Mouse (Mus musculus) neural tube, embryonic 14.5 days (tissue): ENCODE measurements around the gene Fbxl15. TPM values are rescaled to one million over a fixed set of nuclear protein-coding genes. Genes with fewer than 3 reads are reported as not detected.

ENCODE experiments used
- ATAC-seq: fragments of 200-750 bp; cut with Nextera tagmentation; 2 replicates; pipeline ENCODE4 v1.8.0; 2017; ENCODE audit warnings: low read depth, mild to moderate bottlenecking, moderate TSS enrichment, moderate library complexity
- H3K27ac ChIP-seq: fragments of 300-500 bp; sonication (generic); 2 replicates; pipeline ENCODE4 v1.5.1; 2014; ENCODE audit warnings: low read depth, mild to moderate bottlenecking, control low read depth, low read length, moderate library complexity, mixed read lengths
- H3K27me3 ChIP-seq: fragments of 300-500 bp; sonication (generic); 2 replicates; pipeline ENCODE4 v1.6.1; 2014; ENCODE audit warnings: low read length; ENCODE audit not compliant: control insufficient read depth, insufficient read depth
- H3K36me3 ChIP-seq: fragments of 300-500 bp; sonication (generic); 2 replicates; pipeline ENCODE4 v1.6.1; 2014; ENCODE audit warnings: low read length, mixed read lengths; ENCODE audit not compliant: control insufficient read depth, insufficient read depth
- H3K4me1 ChIP-seq: fragments of 300-500 bp; sonication (generic); 2 replicates; pipeline ENCODE4 v1.6.1; 2014; ENCODE audit warnings: low read length; ENCODE audit not compliant: control insufficient read depth, insufficient read depth
- H3K4me2 ChIP-seq: fragments of 300-500 bp; sonication (generic); 2 replicates; pipeline ENCODE4 v1.6.1; 2014; ENCODE audit warnings: mild to moderate bottlenecking, low read depth, low read length, control low read depth
- H3K4me3 ChIP-seq: fragments of 300-500 bp; sonication (generic); 2 replicates; pipeline ENCODE4 v1.5.1; 2014; ENCODE audit warnings: low read depth, low read length, control low read depth, mixed read lengths
- H3K9ac ChIP-seq: fragments of 300-500 bp; sonication (generic); replicated peaks from 2 replicates; pipeline ENCODE4 v1.6.1; 2014; ENCODE audit warnings: low read depth, mild to moderate bottlenecking, control low read depth, low read length, mixed read lengths
- H3K9me3 ChIP-seq: fragments of 300-500 bp; sonication (generic); 2 replicates; pipeline ENCODE4 v1.6.1; 2016; ENCODE audit warnings: low read length; ENCODE audit not compliant: control insufficient read depth
- WGBS: fragments of 180-500 bp; shearing (Covaris S2); extraction: QIAGEN DNeasy Blood & Tissue Kit; methylation state at CpG from one replicate; pipeline ENCODE4 v1.1.7; 2014; 5-methylcytosine and 5-hydroxymethylcytosine counted together
- polyA plus RNA-seq: library from polyadenylated mRNA; unstranded; fragments of >200 nt; fragmentation: Nextera tagmentation; extraction: Ambion mirVana; gene quantifications from 2 replicates; pipeline ENCODE4 v1.2.1, GENCODE M21; 2014

The Fbxl15 gene
- polyA plus RNA-seq, 1 experiment from 2014 or later = 53.1 TPM

- Histone ChIP-seq H3K4me1 (no peaks in the 10 kb centered on the region), H3K4me3 (no peak overlapping the region), H3K36me3 (no peaks in the 10 kb centered on the region), H3K4me2 (no peak overlapping the region), H3K9me3 (no peaks in the 10 kb centered on the region), H3K27me3 (no peaks in the 10 kb centered on the region), H3K27ac (no peak overlapping the region), H3K9ac (no peak overlapping the region)
- ATAC-seq = no peak
- 73% methylated on average over 4 of the region's 4 CpGs for WGBS
Observed at GRCm38 (mm10) chr19:46296938-46297337, 31.0 kb upstream of the Fbxl15 start.

- Histone ChIP-seq H3K9ac (no peak overlapping the region), H3K4me1 (peaks cover 13% of the 10 kb centered on the region), H3K27ac (no peak overlapping the region), H3K4me2 (no peak overlapping the region), H3K9me3 (no peaks in the 10 kb centered on the region), H3K36me3 (no peaks in the 10 kb centered on the region), H3K4me3 (no peak overlapping the region), H3K27me3 (peaks cover 4% of the 10 kb centered on the region; the same call in 1 of the 2 replicates)
- 38% methylated on average over 8 of the region's 8 CpGs for WGBS
- no peak for ATAC-seq
Observed at GRCm38 (mm10) chr19:46300294-46301045, 27.5 kb upstream of the Fbxl15 start.

- no peaks in the 10 kb centered on the region for H3K9me3 ChIP-seq
- WGBS = 85% methylated on average over 4 of the region's 4 CpGs
- no peak for ATAC-seq
- peaks cover 13% of the 10 kb centered on the region for H3K4me1 ChIP-seq
- H3K36me3 ChIP-seq = no peaks in the 10 kb centered on the region
- H3K4me2 ChIP-seq = no peak overlapping the region
- no peak overlapping the region for H3K27ac ChIP-seq
- peaks cover 4% of the 10 kb centered on the region; the same call in 1 of the 2 replicates for H3K27me3 ChIP-seq
- H3K4me3 ChIP-seq = no peak overlapping the region
- no peak overlapping the region for H3K9ac ChIP-seq
Observed at GRCm38 (mm10) chr19:46302551-46302950, 25.4 kb upstream of the Fbxl15 start.

GRCm38 (mm10) chr19:46303251-46304215 lies 24.5 kb upstream of the Fbxl15 start:
- Histone ChIP-seq H3K4me1 (peaks cover 13% of the 10 kb centered on the region), H3K4me2 (peak overlapping the region; percentile 88), H3K4me3 (peak overlapping the region; percentile 40), H3K27me3 (peaks cover 7% of the 10 kb centered on the region), H3K27ac (no peak overlapping the region), H3K9me3 (no peaks in the 10 kb centered on the region), H3K36me3 (no peaks in the 10 kb centered on the region), H3K9ac (no peak overlapping the region; the same call in 1 of the 2 replicates)
- WGBS = 51% methylated on average over 18 of the region's 18 CpGs
- ATAC-seq = no peak

- Histone ChIP-seq H3K4me2 (peak within 1 kb of the TSS; percentile 88), H3K36me3 (no peaks in the 10 kb centered on the region), H3K4me1 (peaks cover 17% of the 10 kb centered on the region), H3K27me3 (peaks cover 8% of the 10 kb centered on the region), H3K9ac (peak within 1 kb of the TSS; percentile 37), H3K4me3 (peak within 1 kb of the TSS; percentile 40), H3K9me3 (no peaks in the 10 kb centered on the region), H3K27ac (0 out of 2 replicates have a peak within 1 kb of the TSS, but pooled peaks have one; percentile 34)
- ATAC-seq = peak; percentile 65
- under 1% methylated on average over 39 of the region's 39 CpGs for WGBS
Observed at GRCm38 (mm10) chr19:46304216-46304841, 23.7 kb upstream of the Fbxl15 start, which contains the start of gene Nfkb2. Gene Nfkb2 (plus strand): TSS chr19:46304320.

- no peaks in the 10 kb centered on the region for H3K9me3 ChIP-seq
- ATAC-seq = peak; percentile 25; the same call in 1 of the 2 replicates
- H3K4me3 ChIP-seq = peak overlapping the region; percentile 40
- peak overlapping the region; percentile 32 for H3K9ac ChIP-seq
- peaks cover 17% of the 10 kb centered on the region for H3K4me1 ChIP-seq
- H3K27me3 ChIP-seq = peaks cover 8% of the 10 kb centered on the region
- under 1% methylated on average over 34 of the region's 34 CpGs for WGBS
- H3K4me2 ChIP-seq = peak overlapping the region; percentile 88
- H3K27ac ChIP-seq = no peak overlapping the region
- no peaks in the 10 kb centered on the region for H3K36me3 ChIP-seq
Observed at GRCm38 (mm10) chr19:46304908-46305333, 23.1 kb upstream of the Fbxl15 start.

- Histone ChIP-seq H3K4me3 (peak overlapping the region; percentile 40), H3K27ac (no peak overlapping the region), H3K36me3 (no peaks in the 10 kb centered on the region), H3K9ac (peak overlapping the region; percentile 32), H3K4me1 (peaks cover 17% of the 10 kb centered on the region), H3K4me2 (peak overlapping the region; percentile 88), H3K27me3 (peaks cover 8% of the 10 kb centered on the region), H3K9me3 (no peaks in the 10 kb centered on the region)
- 1% methylated on average over 43 of the region's 43 CpGs for WGBS
- 0 out of 2 replicates have a peak, but pooled peaks have one; percentile 23 for ATAC-seq
Observed at GRCm38 (mm10) chr19:46305432-46306267, 22.3 kb upstream of the Fbxl15 start.

GRCm38 (mm10) chr19:46306268-46306610 lies 21.7 kb upstream of the Fbxl15 start:
- Histone ChIP-seq H3K27ac (no peak overlapping the region), H3K4me2 (peak overlapping the region; percentile 88; the same call in 1 of the 2 replicates), H3K4me1 (peaks cover 17% of the 10 kb centered on the region), H3K9ac (no peak overlapping the region), H3K36me3 (no peaks in the 10 kb centered on the region), H3K27me3 (peaks cover 8% of the 10 kb centered on the region), H3K9me3 (no peaks in the 10 kb centered on the region), H3K4me3 (peak overlapping the region; percentile 40; the same call in 1 of the 2 replicates)
- WGBS = 49% methylated on average over 5 of the region's 5 CpGs
- ATAC-seq = no peak
